Mouse (Mus musculus): ENCODE measurements around the gene Fabp3. TPM values are rescaled to one million over a fixed set of nuclear protein-coding genes. Genes with fewer than 3 reads are reported as not detected.

The Fabp3 gene
- total RNA-seq, 2 experiments from 2014 or later = 5,802 to 6,041 TPM

DNA sequence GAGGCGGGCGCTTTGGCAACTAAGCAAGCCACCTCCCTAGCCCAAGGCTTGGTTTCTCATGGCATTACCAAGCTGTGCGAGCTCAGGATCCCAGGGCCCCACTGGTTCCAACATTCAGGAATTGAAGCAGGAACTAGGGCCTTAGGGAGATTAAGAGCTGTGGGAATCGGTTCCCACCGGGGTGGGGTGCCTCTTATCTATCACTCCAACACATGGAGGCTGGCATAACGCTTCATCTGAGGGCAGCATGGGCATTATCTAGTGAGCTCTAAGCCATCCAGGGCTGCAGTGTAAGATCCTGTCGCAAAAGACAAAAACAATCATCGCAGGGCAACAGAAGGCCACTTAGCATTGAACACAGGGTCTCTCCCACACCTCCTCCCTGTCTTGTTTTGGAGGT lies 13.9 kb upstream of the Fabp3 start:
- DNase-seq = no peak

DNA sequence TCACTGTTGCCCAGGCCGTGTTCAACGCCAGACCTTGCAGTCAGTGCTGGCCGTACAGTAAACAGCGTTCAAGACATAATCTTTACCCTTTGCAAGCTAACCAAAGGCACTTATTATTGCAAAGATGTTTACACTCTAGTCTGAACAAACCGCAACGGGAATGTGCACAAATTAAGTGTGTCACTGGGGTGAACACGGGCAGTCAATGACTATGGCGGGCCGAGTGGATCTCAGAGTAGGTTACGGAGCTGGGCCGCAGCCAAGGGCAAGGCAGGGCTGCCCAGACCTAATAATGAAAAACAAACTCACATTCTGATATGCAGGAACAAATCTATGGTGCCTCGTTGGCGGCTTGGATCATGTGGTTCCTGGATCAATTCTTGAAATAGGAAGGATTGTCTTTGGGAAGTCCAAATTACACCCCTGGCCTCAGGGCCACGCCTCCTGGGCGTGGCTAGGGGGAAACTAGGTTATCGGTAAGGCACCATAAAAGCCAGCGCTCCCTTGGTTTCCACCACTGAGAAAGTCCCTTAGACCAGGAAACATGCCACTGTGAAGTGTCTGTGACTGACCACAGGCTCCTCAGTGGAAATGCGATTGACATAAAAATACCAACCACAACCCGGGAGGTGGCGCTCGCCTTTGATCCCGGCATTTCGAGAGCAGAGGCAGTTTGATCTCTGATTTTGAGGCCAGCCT lies 13.2 kb upstream of the Fabp3 start:
- no peak for DNase-seq

DNA sequence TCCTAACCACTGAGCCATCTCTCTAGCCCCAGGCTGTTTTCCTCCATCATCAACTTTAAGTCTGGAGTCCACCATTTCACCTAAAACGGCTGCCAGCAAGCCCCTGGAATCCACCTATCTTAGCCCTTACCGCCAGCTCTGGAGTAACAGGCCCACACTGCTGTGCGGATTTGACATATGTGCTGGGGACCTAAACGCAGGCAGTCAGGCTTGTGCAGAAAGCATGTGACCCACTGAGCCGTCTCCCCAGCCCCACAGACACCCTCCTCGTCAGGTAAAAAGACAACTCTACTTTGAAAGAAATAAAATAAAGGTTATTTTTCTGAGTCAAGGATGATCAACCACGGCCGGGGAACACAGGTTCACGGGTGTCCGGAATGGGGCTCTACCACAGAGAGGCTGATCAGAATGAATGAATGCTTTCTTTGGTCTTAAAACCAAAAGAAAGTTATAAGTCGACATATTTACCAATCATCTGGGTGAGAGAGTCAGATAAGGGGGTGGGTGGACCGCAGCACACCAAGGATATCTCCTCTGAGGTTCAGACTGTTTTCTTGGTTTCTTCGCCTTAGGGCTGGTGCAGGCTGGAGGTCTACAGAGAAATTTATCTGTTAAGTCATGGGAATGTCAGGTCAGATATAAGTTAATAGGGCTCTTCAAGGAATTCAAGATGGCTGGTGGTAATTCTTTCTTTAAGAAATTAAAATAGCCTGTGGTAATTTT lies 12.0 kb upstream of the Fabp3 start:
- DNase-seq = no peak

DNA sequence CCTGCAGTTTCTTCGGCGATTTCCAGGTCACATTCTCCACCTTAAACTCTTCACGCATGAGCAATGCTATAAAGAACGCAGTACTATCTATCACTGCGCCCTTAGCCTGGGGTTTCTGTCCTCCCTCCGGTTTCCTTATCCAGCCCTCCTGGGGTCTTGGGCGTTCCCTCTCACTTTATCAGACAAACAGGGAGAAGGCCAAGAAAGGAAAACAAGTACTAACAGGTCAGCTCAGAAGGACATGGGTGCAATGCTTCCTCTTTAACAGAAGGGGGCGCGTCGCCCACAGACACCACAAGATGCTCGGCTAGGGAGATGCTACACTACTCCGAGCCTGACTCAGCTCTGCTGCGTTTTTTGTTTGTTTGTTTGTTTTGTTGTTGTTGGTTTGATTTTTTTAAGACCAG lies 11.3 kb upstream of the Fabp3 start:
- no peak for DNase-seq

DNA sequence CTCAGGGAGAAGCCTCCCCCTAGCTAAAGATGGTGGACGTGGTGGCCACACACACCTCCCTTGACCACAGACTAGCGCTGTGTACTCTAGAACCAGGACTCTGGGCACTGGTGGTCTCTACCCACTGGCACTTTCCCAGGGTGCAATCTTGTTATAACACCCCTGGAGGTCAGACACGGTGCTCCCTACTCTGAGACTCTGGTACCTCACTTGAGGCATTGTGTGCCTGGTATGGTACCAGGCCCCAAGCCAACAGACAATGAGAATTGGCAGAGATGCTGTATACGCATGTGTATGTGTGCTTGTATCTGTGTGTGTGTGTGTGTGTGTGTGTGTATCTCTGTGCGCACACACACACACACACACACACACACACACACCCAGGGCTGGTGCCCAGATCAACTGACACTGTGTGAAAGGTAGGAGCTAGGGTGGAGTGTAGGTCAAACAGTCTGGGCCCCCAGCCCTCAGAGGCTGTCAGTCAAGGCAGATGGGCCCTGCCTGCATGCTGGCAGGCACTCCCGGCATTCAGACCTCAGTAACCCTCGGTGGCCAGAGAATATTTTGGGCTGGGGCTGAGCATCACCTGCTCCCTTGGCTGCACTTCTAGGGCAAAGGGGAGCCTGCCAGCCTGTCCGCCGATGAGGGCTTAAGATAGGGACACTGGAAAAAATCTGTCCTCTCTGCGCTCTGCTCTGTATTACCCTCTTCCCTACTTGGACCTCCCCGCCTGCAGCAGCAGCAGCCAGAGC lies 9.3 kb upstream of the Fabp3 start:
- DNase-seq = peak; percentile 79 to 90

DNA sequence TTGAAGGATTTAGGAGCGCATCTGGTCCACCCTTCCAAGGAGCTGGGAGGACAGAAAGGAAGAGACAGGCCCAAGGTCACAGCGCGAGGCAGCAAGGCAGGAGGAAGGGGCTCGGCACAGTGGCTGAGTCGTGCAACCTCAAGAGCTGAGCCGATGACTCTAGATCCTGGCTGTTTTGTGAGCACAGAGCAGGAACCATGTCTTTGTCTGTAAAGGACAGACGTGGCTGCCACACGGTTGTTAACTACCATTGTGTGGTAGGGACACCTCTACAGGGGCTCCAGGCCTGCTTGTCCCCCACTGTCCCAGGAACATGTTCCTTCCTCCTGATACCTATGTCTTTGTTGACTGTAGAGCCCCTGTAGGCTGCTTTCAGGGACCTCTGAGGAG lies 8.8 kb upstream of the Fabp3 start:
- no peak for DNase-seq

DNA sequence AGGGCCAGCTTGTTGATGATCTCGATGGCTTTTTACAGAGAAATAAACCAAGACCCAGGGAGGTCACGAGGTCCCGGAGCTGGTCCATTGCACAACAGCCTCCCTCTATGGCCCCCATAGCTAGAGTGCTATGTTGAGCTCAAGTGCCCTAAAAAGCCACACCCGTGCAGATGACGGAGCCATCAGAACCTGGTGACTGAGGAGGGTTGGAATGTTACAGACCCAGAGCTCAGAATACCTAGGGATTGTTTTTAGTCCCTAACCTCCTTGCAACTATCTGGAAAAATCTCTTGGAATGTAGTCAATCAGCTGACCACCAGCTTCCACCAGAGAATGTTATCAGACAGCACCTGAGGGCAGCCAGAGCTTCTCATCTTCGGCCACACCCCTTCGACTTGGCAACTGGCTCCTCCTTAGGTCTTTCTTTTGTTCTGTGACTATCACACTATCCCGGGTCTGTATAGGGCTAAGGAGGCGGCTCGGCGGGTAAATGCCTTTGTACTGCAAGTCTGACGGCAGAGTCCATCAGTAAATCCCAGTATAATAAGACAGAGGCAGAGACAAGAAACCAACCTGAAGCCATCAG lies 6.0 kb upstream of the Fabp3 start:
- DNase-seq = no peak

DNA sequence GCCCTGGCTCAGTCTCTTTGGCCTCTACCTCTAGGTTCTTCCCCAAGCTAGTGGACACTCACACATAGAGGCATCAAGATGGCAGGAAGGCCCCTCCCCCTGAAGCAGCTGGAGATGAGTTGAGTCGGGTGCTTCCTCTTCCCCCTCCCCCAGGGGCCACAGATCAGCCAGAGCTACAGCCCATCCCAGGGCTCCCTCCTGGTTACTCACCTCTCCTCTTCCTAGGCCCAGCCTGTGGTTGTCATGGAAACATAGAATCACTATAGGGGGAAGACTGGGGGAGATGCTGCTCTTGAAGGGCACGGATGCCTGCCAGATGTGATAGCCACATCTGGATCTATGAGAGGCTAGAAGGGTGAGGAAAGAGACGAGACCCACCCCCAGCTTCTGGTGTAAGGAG lies 3.6 kb upstream of the Fabp3 start:
- DNase-seq = no peak

DNA sequence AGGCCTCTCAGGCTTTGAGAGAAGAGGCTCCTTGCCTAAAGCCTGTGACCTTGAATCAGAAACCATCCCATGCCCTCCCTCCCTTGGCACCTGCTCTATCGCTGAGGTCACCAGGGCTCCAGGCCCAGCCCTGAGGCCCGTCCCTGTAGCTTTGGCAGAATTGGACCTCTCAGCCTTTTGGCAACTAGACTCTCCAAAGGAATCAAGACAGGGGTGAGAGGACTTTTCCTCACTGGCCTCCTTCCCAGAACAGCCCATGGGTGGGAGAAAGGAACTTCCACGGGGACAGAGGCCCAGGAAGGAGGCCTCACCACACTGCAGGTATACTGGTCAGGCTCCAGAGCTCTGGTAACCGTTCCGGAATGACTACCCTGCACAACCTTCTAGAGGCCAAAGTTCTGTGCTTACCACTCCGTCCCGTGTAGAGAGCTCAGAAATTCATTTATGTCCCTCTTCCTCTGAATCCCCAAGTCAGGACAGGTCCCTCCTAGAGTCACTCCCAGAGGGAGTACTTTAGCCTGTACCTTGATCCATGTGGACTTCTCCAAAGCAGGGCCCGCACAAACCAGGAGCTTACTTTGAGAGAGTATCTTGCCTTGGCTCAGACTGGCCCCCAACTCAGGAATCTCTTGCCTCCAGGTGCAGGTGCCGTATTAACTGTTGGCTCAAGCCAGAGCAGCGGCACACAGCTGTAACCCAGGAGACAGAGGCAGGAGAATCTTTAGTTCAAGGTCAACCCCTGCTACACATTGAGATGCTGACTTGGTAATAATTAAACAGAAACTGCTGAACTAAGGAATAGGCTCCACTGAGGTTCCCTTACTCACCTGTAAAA lies 1.4 kb upstream of the Fabp3 start:
- peak; percentile 79 to 89 for DNase-seq

DNA sequence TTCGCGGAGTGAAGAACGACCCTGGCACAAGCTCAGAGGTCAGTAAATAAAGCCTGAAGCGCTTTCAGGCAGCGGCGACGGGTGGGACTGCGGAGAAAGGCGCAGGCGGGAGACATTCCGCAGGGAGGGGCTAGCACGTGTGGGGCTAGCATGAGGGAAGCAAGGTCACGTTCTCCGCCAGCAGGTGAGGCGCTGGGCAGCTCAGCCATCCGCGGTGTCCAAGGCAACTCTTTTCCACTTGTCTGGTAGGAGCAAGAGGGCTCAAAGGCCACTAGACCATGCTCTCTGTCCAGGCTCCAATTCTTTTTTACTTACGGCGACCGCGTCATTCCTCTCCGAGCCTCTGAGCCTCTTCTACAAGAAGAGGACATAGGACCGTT lies 554 bp upstream of the Fabp3 start:
- peak; percentile 77 to 85 for DNase-seq

DNA sequence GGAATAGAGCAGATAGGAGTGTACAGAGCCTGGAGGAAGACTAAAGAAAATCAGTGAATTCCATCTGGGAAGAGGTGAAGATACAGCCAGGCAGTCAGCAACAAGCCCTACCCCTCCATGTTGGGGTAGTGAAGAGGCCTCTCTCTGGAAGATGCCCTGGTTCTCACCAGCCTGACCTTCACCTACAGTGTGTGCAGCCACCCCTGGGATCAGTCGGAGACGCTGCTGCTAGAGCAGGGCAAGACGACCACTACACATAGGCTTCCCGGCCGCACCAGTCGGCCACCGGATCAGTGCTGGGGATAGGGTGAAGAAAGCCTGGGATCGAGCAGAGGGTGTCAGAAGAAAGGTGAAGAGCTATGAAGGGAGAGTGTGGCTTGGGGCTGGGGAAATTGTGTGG lies 859 bp downstream of the Fabp3 start:
- no peak for DNase-seq

DNA sequence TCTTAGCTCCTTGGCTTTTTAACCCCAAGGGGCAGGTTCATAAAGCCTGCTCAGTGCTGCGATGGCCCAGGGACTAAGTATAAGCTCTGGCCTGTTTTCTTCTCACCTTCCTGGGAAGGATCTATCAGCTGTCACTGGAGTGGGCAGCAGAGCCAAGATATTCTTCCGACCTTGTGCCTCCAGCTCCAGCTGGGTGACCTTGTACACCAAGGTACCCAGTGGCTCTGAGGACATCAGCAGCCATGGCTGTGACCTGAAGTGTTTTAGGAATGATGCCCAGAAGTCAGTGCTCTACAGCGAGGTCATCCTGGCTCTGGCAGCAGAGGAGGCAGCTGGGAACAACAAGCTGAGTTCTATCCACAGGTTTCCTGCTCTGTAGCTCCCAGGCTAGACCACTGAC lies 4.1 kb downstream of the Fabp3 start:
- DNase-seq = peak; percentile 64 to 79

DNA sequence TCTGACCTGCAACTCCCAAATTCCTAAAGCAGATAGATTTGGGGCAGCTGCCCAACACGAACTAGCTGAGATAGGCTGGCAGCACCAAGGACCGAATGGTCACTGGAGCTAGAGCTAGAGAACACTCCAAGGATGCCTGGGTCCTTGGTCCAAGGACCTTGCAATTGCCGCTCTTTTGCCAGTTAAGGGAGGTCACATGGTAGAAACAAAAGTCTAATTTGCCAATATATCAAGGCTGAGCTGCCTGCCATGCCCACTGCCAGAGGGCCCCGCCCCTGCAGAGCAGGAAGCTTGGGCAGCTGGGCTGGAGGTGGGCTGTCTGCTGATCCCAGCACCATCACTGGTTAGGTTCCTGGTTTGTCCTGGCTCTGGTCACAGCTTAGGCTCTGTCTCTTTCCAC lies 5.2 kb downstream of the Fabp3 start:
- no peak for DNase-seq

DNA sequence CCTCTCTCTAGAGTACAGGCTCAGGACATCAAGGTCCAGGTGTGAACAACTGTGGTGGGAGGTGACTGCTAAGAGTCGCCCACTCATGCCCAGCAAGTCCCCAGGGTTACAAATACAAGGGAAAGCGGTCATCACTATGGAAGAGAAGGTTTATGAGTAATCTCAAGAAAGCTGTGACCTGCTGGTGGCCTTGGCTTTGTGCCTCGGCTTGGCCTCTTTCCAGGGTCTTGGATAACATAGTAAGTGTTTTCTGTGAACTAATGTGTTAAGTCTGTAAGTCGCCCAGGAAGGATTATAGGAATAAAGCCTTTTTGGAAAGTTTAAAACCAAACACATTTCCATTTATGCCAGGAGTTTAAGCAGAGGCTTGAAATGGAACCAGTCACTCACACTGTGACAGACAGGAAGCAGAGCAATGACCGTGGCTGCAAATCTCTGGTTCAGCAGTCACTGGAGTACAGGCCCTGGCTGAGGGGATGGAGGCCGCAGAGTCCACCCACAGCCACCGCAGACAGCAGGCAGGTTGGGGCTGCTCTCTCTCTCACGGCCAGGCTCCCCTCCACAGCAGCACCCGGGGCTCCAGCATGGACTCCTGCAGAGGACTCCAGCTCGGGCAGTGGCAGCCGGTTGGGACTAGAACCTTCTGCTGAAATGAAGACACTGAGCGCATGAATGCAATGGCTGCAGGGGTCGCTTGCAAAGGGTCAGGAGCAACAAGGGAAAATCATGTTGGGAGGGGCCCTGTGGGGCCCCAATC lies 7.6 kb downstream of the Fabp3 start:
- peak in 1 of 2 experiments; percentile 47 for DNase-seq

DNA sequence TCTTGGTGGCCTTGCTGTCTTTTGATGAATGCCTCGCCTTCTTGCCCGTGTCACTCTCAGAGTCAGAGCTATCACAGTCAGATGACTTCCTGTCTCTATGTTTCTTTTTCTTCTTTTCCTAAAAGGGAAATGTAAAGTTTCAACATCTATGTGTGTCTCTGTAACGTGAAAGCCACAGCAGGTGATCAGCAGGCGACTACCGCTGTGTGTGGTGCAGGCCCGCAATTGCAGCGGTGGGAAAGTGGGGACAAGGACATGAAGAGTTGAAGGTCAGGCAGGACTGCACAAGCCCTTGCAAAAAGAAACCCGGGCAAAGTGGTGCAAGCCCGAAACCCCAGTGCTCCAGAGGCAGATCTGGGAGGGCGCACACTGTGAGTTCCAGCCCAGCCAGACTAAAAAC lies 8.3 kb downstream of the Fabp3 start:
- DNase-seq = no peak

DNA sequence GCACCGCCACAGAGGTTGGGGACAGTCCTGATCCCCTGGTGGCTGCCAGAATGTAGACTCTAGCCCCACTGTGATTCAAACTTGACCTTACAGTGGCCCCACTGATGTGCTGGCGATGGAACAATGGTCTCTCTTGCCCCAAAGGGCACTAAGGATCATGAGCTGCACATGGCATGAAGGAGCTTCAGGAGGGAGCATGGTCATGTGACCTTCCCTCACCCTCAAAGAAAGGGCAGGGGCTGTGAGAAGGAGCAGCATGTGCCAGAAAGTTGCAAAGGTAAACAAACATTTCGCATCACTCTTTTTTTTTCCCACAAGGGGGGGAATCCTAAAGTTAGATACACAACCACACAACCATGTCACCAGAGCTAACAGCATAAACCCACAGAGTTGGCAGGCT lies 9.7 kb downstream of the Fabp3 start:
- DNase-seq = no peak

DNA sequence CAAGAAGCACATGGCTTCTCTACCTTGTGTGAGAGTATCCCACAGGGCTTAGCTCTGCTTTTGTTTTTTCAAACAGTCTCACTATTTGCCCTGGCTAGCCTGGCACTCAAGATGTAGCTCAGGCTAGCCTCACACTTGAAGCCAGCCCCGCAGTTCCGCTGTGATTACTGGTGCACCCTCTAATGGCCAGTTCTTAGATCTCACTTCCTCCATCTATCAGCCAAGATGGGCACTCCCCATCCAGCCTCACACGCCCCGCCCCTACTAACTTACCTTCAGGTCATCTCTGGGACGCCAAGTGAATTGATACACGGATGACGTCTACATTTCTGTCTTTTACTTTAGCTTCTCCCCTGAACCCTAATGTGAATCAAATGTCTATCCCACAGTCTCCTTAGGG lies 11.2 kb downstream of the Fabp3 start:
- no peak for DNase-seq

DNA sequence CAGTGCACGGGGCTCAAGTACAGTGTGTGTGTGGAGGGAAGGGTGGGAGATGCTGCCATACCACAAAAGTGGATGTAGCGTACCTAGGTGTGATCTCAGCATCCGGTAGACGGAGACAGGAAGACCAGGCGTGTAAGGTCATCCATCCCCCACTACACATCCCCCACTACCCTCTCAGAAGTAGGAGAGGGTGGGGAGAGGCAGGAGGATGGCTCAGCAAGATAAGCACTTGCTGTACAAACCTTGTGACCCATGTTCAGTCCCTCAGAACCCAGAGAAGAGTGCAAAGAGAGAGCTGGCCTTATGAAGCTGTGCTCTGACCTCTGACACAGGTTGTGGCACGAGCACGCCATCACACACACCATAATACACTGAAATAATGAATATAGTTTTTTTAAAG lies 13.2 kb downstream of the Fabp3 start:
- no peak for DNase-seq

DNA sequence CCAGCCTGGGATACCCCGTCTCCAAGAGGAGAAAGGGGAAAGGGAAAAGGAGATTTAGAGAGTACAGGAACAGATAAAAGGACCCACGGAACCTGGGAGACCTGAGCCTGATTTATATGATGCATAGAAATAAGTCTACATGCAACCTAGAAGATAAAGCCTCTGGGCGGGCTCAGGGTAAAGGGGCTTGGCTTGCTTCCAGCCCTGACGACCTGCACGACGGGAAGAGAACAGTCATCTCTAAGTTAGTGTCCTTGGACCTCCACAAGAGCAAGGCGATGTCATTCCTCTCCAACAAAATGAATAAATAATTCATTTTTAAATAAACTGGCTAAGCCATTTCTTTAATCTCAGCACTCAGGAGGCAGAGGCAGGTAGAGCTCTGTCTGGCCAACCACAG lies 14.2 kb downstream of the Fabp3 start:
- no peak for DNase-seq

DNA sequence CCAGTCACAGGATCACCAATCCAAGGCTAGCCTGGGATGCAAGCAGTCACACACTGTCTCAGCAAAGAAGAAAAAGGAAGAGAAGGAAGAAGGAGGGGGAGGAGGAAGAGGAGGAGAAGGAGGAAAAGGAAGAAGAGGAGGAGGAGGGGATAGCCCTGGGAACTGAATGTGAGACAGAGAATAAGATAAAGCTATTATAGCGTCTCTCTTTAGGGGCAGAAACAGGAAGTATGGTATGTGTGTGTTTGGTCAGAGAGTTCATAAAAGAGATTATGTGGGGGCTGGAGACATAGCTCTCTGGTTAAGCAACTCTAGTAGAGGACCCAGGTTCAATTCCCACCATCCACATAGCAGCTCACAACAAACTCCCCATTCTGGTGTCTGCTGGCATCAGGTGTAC lies 14.8 kb downstream of the Fabp3 start:
- no peak for DNase-seq

DNA sequence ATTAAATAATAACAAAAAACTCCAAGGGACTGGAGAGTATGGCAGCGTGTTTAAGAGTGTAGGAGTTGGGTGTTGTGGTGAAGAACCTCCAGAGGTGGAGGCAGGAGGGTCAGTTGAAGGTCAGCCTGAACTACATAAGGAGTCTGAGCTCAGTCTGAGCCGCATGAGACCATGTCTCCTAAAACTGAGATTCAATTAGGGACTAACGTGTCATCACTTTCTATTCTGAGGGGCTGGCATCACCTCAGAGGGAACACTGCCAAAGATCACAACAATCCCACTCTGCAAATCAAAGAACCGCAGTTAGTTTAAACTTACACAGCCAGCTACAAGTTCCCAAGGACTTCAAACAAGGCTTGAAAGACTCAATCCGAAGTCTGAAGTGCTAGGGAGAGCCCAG lies 15.2 kb downstream of the Fabp3 start:
- peak; percentile 74 to 80 for DNase-seq
